Mouse (Mus musculus) testis, adult 2 months (tissue): ENCODE results near the gene Uba3.

ENCODE experiments used
- CTCF ChIP-seq: fragments of 200-500 bp; IDR thresholded peaks from 2 replicates; pipeline ENCODE4 v1.5.1; 2012; ENCODE audit warnings: low read depth, mild to moderate bottlenecking, inconsistent platforms, low read length, moderate library complexity; ENCODE audit not compliant: control insufficient read depth, insufficient read depth, insufficient replicate concordance
- POLR2A ChIP-seq: fragments of 200-500 bp; IDR thresholded peaks from 2 replicates; pipeline ENCODE4 v1.6.1; 2012; ENCODE audit warnings: low read depth, mild to moderate bottlenecking, inconsistent platforms, low read length, moderate library complexity; ENCODE audit not compliant: control insufficient read depth

DNA sequence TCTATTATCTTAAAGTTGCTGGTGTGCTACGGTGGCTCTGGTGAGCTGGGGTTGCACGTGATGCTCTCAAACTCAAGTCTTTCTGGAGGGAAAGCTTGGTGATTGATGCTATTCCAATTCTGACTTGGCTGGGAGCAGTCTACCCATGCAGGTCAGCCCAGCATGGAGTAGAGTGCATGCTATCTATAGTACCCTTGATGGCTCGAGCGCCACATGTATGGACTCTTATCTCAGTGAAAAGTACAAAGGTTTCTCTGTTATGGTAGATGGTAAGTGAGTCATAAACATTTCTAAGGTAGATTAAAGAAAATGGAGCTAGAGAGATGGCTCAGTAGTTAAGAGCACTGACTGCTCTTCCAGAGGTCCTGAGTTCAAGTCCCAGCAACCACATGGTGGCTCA lies 37.1 kb upstream of the Uba3 start:
- TF ChIP-seq CTCF (no peak), POLR2A (no peak)
